33 mouse cellular contexts compared by ENCODE assay signal in genomic region chr2:50448117-50448516, GRCm38 (mm10).
"Had no signal": no experiment of that assay in that cellular context is flagged by ENCODE, and none has a peak within 500 bp of the region (broad histone marks: within the 10 kb centered on the region; RNA-seq: fewer than 3 reads in every experiment).

No protein-coding gene starts in this region.

- H3K36me3 ChIP-seq: heart, embryonic 12.5 days; heart, embryonic 13.5 days; heart, embryonic 15.5 days; hindbrain, embryonic 10.5 days; hindbrain, embryonic 12.5 days; hindbrain, embryonic 13.5 days; hindbrain, embryonic 15.5 days; intestine, embryonic 15.5 days; kidney, embryonic 15.5 days had no signal

- H3K4me3 ChIP-seq: heart, embryonic 12.5 days; heart, embryonic 13.5 days; heart, embryonic 15.5 days; hindbrain, embryonic 10.5 days; hindbrain, embryonic 12.5 days; hindbrain, embryonic 13.5 days; hindbrain, embryonic 15.5 days; intestine, embryonic 15.5 days; kidney, embryonic 15.5 days; layer of hippocampus, adult 2 months; left cerebral cortex, adult 2 months had no signal

- ATAC-seq: hindbrain, embryonic 16.5 days; hindbrain, postnatal 0 days; inflammation-experienced regulatory T-cells, adult 6 months; intestine, embryonic 15.5 days; intestine, embryonic 16.5 days; intestine, postnatal 0 days had no signal

- H3K27ac ChIP-seq: heart, embryonic 13.5 days; heart, embryonic 15.5 days; hindbrain, embryonic 10.5 days; hindbrain, embryonic 12.5 days; hindbrain, embryonic 13.5 days; hindbrain, embryonic 14.5 days; hindbrain, embryonic 15.5 days; hindbrain, postnatal 0 days; intestine, embryonic 15.5 days; kidney, embryonic 15.5 days; kidney, postnatal 0 days; layer of hippocampus, adult 2 months; left cerebral cortex, adult 2 months had no signal

- H3K9me3 ChIP-seq: heart, embryonic 13.5 days; heart, embryonic 15.5 days; hindbrain, embryonic 10.5 days; hindbrain, embryonic 12.5 days; hindbrain, embryonic 13.5 days; hindbrain, embryonic 15.5 days; intestine, embryonic 15.5 days; kidney, embryonic 15.5 days had no signal

- H3K4me1 ChIP-seq: heart, embryonic 12.5 days; heart, embryonic 13.5 days; heart, embryonic 15.5 days; hindbrain, embryonic 10.5 days; hindbrain, embryonic 15.5 days; intestine, embryonic 15.5 days; kidney, embryonic 15.5 days had no signal

- H3K4me2 ChIP-seq: heart, embryonic 12.5 days; heart, embryonic 13.5 days; heart, embryonic 15.5 days; hindbrain, embryonic 12.5 days; hindbrain, embryonic 13.5 days; hindbrain, embryonic 14.5 days; hindbrain, embryonic 15.5 days; intestine, embryonic 15.5 days; kidney, embryonic 15.5 days had no signal

- DNase-seq: heart, postnatal 10 days; heart, postnatal 14 days; heart, postnatal 36 days; heart, postnatal 4 days; kidney, adult 11 months; kidney, adult 18-20 months; kidney, adult 2 months; kidney, adult 8-10 months; kidney, adult 9 months; kidney, postnatal 14 days; kidney, postnatal 25 days; kidney, postnatal 36 days; kidney, postnatal 4 days; layer of hippocampus, adult 9-11 months; layer of hippocampus, postnatal 36 days had no signal

- H3K9ac ChIP-seq: heart, embryonic 12.5 days; heart, embryonic 13.5 days; heart, embryonic 15.5 days; hindbrain, embryonic 12.5 days; hindbrain, embryonic 13.5 days; hindbrain, embryonic 14.5 days; hindbrain, embryonic 15.5 days; intestine, embryonic 15.5 days; kidney, embryonic 15.5 days had no signal

- H3K27me3 ChIP-seq: heart, embryonic 12.5 days; heart, embryonic 13.5 days; heart, embryonic 15.5 days; hindbrain, embryonic 12.5 days; hindbrain, embryonic 13.5 days; hindbrain, embryonic 15.5 days; intestine, embryonic 15.5 days; kidney, embryonic 15.5 days had no signal
